Mouse (Mus musculus): ENCODE results near the gene Lzts2.

Lzts2 gene

DNA sequence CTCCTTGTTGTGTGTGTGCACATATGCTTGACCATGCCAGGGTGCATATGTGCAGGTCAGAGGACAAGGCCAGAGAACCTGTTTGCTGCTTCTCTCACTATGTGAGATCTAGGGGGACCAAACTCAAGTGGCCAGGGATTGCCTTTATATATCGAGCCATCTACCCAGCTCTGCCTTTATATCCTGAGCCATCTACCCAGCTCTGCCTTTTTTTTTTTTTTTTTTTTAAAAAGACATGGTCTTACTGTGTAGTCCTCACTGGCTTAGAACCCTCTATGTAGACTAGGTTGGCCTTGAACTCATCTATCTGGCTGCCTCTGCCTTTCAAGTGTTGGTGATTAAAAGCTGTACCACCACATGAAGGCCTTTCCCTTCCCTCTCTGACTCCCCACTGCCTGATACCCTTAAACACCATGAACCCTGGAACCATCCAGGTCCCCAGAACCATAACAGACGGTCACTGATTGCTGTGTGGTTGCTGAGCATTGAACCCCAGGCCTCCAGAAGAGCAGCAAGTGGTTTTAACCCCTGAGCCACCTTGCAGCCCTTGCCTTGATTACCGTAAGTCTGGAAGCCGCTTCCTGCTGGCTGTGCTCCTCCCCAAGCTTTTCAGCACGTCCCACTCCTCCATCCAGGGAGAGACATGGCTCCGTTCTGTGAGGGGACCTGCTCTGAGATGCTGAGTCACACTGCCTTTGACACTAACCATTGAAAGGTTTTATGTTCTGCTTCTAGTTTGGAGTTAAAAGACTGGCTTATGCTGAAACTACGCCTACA lies 10.3 kb upstream of the Lzts2 start:
- no peak for DNase-seq (ENCODE audit: low read depth, low spot score)

DNA sequence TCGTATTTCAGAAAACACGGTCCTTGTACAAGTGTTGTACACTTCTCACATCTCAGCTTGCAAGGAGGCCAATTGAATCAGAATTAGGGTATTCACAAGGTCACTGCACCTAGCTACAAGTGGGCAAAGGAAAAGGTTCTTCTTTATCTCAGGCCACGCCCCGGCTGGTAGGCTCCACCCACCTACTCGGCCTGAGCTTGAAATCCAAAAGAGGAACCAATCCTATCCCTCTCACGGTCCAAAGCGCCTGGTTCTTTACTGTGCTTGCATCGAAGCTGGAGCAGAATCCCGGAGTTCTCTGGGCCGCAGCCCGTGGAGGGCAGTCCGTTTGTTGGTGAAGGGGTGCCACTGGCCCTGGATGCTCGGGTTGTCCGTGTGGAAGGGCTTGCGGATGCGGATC lies 8.8 kb upstream of the Lzts2 start, which contains the start of gene Twnk:
Gene Twnk, plus strand, starts transcription at position 220 of the 400 bp plus-strand sequence.
- DNase-seq (ENCODE audit: low read depth, low spot score) = no peak

GRCm38 (mm10) chr19:45005957-45006712 lies 8.1 kb upstream of the Lzts2 start, which contains the start of gene Mrpl43:
TSS of gene Mrpl43 (minus strand) at chr19:45006442.
- peak; percentile 80 for DNase-seq (ENCODE audit: low read depth, low spot score)

DNA sequence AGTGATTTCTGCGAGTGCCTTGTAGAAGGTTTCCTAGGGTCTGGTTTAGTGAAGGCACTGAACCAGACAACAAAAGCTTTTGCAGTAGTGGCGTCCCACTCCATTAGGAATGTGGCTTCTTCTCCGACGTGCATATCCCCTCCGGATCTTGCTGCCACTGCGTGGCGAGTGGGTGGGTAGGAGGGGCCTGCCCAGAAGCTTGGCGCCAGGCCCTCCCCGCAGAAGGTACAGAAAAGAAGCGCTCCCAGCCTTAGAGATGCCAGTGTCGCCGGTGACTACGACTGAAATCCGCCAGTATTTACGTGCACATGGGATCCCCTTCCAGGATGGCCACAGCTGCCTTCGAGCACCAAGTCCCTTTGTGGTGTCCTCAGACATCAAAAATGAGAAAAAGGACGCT lies 7.2 kb upstream of the Lzts2 start:
- no peak for DNase-seq (ENCODE audit: low read depth, low spot score)

DNA sequence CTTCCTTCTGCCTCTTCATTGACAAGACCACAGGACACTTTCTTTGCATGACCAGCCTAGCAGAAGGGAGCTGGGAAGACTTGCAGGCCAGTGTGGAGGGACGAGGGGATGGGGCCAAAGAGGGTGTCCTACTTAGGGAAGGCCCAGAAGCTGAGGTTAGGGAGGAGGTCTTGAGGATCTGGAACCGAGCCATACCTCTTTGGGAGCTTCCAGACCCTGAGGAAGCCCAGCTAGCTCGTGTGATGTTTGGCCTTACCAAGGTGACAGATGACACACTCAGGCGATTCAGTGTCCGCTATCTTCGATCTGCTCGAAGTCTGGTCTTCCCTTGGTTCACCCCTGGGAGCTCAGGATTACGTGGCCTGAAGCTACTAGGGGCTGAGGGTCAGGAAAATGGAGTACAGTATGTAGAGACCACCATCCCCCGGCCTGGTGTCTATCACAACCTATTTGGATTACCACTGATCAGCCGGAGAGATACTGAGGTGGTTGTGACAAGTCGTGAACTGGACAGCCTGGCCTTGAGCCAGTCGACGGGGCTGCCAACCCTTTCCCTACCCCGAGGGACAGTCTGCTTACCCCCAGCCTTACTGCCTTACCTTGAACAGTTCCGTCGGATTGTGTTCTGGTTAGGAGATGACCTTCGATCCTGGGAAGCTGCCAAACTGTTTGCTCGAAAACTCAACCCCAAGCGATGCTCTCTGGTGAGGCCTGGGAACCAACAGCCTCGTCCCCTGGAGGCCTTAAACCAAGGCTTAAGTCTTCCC lies 6.6 kb upstream of the Lzts2 start:
- DNase-seq (ENCODE audit: low read depth, low spot score) = no peak

- DNase-seq (ENCODE audit: low read depth, low spot score) = no peak
These were observed 3.6 kb upstream of the Lzts2 start for GRCm38 (mm10) chr19:45010646-45011045.

DNA sequence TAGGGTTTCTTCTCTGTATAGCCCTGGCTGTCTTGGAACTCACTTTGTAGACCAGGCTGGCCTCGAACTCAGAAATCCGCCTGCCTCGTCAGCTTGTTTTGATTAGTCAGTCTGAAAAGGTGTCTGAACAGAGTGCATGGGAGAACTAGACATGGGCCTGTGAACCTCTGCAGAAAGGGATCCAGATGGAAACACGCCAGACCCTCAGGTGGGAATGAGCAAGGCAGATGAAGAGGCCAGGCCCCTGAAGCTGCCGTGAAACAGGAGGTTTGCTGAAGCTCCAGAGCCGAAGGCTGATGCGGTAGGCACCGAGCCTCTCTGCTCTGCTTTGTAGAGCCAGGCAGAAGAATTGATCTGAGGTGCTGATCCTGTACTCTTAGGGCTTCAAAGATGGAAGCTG lies 2.0 kb upstream of the Lzts2 start:
- DNase-seq (ENCODE audit: low read depth, low spot score) = no peak

- no peak for DNase-seq (ENCODE audit: low read depth, low spot score)
These were observed 1.6 kb upstream of the Lzts2 start for GRCm38 (mm10) chr19:45012636-45013035.

- no peak for DNase-seq (ENCODE audit: low read depth, low spot score)
These were observed 511 bp upstream of the Lzts2 start for GRCm38 (mm10) chr19:45013581-45014225.

GRCm38 (mm10) chr19:45014981-45015402 lies 778 bp downstream of the Lzts2 start:
- DNase-seq (ENCODE audit: low read depth, low spot score) = no peak

DNA sequence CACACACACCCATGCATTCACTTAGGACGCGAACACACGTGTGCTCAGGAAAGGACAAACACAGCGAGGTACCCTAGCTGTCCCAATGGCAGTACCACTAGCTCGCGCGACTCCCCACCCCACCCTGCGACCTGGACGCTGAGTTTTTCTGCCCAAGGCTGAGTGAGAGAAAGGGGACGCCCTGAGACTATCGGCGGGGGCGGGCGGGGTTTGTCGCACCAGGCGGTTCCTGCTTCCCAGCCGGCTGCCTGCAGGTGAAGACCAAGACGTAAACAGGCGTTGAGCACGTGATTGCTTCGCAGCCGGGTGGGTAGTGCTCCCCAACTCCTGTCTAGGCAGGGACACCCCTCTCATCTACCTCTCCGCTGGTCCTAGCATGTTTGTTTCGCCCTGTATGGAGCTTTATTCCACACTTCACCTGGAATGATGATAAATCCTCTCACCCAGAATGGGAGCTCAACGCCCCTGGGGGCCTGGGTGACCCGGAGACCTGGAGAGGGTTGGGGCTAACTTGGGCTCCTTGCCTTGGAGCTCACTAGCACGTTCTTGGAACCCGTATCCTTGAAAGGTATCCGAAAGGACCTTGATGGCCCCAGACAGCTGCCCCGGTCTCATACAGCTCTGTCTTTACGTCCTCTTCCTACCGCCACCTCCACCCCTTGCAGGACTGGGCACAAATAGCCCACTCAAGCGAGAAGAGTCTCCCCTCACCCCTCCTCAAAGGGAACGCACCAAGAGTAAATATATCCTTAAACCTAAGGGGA lies 1.5 kb downstream of the Lzts2 start:
- DNase-seq (ENCODE audit: low read depth, low spot score) = no peak

- DNase-seq (ENCODE audit: low read depth, low spot score) = no peak
These were observed 2.4 kb downstream of the Lzts2 start for GRCm38 (mm10) chr19:45016341-45017215.

DNA sequence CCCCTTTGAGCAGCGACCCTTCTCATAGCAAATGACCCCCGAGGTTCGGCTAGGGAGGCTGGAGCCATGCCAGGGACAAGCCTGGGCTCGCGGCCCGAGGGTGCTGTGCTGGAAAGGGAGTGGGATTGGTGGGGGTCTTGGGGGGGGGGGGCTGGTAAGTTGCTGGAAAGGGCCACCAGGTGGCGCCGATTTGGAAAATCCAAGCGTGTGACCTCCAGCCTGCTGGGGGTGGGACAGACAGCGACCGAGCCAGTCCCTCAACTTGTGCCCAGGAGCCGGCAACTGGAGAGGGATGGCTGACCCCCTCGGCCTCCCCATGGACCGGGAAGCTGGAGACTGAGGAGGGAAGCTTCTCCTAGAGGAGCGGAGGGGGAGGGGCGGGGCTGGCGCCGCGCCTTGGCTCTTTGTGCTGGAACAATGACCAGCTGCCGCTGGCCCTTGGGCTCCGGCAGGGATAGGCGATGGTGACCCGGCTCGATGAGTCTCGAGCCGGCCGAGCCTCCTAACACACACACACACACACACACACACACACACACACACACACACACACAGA lies 3.1 kb downstream of the Lzts2 start:
- DNase-seq (ENCODE audit: low read depth, low spot score) = no peak

DNA sequence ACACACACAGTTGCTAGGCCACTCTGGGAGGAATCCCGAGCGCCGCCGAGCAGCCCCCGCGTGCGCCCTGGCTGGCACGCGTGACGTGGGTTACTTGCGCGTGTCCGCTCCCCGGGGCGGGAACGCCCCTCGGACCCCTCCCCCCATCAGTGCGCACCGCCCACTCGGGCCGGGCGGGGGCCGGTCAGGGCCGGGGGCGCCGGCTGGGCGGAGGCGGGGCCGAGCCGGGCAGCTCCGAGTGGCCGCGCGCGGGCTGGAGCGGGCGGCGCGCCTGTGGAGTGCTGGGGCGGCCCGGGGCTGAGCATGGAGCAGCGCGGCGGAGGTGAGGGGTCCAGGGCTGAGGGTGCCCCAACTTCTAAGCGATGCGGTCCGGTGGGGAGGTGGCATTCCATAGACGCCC lies 3.7 kb downstream of the Lzts2 start:
- no peak for DNase-seq (ENCODE audit: low read depth, low spot score)

GRCm38 (mm10) chr19:45018351-45018831 lies 4.2 kb downstream of the Lzts2 start:
- DNase-seq (ENCODE audit: low read depth, low spot score) = no peak

- no peak for DNase-seq (ENCODE audit: low read depth, low spot score)
These were observed 6.1 kb downstream of the Lzts2 start for GRCm38 (mm10) chr19:45020348-45020747.

GRCm38 (mm10) chr19:45021362-45021761 lies 7.1 kb downstream of the Lzts2 start:
- no peak for DNase-seq (ENCODE audit: low read depth, low spot score)

GRCm38 (mm10) chr19:45023993-45024392 lies 9.8 kb downstream of the Lzts2 start:
- no peak for DNase-seq (ENCODE audit: low read depth, low spot score)

DNA sequence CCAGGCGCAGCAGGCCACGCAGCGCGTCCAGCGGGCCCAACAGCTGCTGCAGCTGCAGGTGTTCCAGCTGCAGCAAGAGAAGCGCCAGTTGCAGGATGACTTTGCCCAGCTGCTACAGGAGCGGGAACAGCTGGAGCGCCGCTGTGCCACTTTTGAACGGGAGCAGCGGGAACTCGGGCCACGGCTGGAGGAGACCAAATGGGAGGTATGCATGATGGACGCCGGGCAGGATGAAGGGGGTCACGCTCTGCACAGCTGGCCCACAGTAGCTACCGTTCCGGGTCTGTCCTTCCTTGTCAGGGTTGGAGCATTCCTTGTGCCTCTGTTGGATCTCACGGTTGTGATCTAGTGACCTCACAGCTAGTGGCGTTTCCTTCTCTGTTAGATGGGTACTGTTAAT lies 10.6 kb downstream of the Lzts2 start:
- DNase-seq (ENCODE audit: low read depth, low spot score) = no peak
